Mouse (Mus musculus) bone marrow macrophage, adult 2 months (primary cell): ENCODE data around the gene Sugt1. TPM values are rescaled to one million over a fixed set of nuclear protein-coding genes. Genes with fewer than 3 reads are reported as not detected.

ENCODE experiments used
- H3K27ac ChIP-seq: 2 replicates; pipeline ENCODE4 v1.5.1; 2012; ENCODE audit warnings: low read depth, low read length; ENCODE audit not compliant: insufficient read depth
- H3K4me1 ChIP-seq: 2 replicates; pipeline ENCODE4 v1.6.1; 2012; ENCODE audit warnings: low read length; ENCODE audit not compliant: control insufficient read depth, insufficient read depth
- H3K4me3 ChIP-seq: 2 replicates; pipeline ENCODE4 v1.5.1; 2012; ENCODE audit warnings: mild to moderate bottlenecking, low read length, moderate library complexity; ENCODE audit not compliant: insufficient read depth
- CTCF ChIP-seq: IDR thresholded peaks from 2 replicates; pipeline ENCODE4 v1.5.1; 2012; ENCODE audit warnings: low read depth, mild to moderate bottlenecking, low read length, moderate library complexity
- POLR2A ChIP-seq: IDR thresholded peaks from 2 replicates; pipeline ENCODE4 v1.6.1; 2012; ENCODE audit warnings: mild to moderate bottlenecking, low read depth, low read length, borderline replicate concordance
- polyA plus RNA-seq: library from polyadenylated mRNA; stranded (reverse); fragments of >200 nt; gene quantifications from 2 replicates; pipeline ENCODE4 v1.2.4, GENCODE M21; 2012; ENCODE audit not compliant: missing spikeins, insufficient read depth, insufficient read length

Gene Sugt1
- polyA plus RNA-seq, 1 experiment = 179 TPM

DNA sequence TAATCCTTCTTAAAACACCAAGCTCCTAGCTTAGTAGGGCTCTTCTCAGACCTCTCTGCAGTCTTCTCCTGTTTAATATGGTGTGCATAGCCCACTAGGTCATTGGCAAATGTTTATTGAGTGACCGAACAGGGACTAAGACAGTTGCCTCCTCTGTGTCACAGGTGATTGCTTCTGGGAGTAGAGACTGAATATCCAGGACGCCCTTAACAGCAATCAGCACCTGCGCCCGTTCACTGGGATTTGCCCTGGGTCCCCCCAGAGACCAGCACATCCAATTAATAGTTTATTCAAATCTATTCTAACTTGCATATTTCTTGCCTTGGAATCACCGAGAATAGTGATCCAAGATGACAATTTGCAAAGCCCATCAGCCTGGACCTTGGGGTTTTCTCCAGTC is 85.1 kb downstream of the Sugt1 start:
- no peak for TF ChIP-seq CTCF
- no peak for TF ChIP-seq POLR2A
- Histone ChIP-seq H3K27ac (no peak overlapping the region), H3K4me3 (no peak overlapping the region), H3K4me1 (no peaks in the 10 kb centered on the region)

GRCm38 (mm10) chr14:79673083-79674013 is 85.9 kb downstream of the Sugt1 start:
- TF ChIP-seq POLR2A = no peak
- no peak for TF ChIP-seq CTCF

GRCm38 (mm10) chr14:79677108-79677753 is 89.7 kb downstream of the Sugt1 start:
- TF ChIP-seq CTCF = no peak
- no peak for TF ChIP-seq POLR2A
- no peak overlapping the region for H3K27ac ChIP-seq
- H3K4me3 ChIP-seq = no peak overlapping the region
- H3K4me1 ChIP-seq = no peaks in the 10 kb centered on the region

More at GRCm38 (mm10) chr14:79673083-79674013, 85.9 kb downstream of the Sugt1 start:
- H3K4me1 ChIP-seq = no peaks in the 10 kb centered on the region
- no peak overlapping the region for H3K27ac ChIP-seq
- H3K4me3 ChIP-seq = no peak overlapping the region

DNA sequence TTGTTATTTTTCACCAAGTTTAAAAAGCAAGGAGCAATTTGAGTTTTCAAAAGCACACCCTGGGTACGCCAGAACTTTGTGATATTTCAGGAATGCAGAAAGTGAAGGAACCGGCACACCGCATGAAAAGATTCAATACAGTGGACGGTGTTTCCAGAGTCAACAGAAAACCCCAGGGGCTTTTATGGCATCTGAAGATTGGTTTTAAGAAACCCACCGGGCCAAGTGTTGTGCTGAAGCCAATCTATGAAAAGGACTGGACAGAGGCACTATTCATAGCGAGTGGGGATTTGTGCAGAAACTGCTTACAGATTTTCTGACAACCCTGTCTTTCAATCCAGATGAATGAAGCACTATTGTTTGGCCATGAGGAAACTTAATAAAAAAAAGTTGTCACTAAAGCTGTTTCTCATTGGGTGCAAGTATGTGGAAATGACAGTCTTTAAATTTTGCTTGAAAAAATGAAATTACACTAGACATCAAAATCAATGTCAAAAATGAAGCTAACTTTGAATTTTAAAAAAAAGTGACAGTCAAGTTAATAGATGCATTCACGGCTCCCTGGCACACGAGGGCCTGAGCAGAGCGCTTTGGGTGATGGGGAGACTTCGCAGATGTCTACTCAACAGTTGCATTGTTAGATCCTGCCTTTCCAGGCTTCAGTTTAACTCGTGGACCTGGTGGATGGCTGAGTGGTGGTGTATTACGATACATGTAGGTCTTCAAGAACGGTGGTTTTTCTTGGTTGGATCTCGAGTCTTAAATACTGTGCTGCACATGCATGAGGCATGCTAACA is 90.6 kb downstream of the Sugt1 start:
- no peaks in the 10 kb centered on the region for H3K4me1 ChIP-seq
- no peak overlapping the region for H3K27ac ChIP-seq
- TF ChIP-seq CTCF (no peak), POLR2A (no peak)
- no peak overlapping the region for H3K4me3 ChIP-seq

- TF ChIP-seq POLR2A (no peak), CTCF (no peak)
Observed at GRCm38 (mm10) chr14:79680652-79681051, 93.2 kb downstream of the Sugt1 start.

More at GRCm38 (mm10) chr14:79680652-79681051, 93.2 kb downstream of the Sugt1 start:
- no peak overlapping the region for H3K27ac ChIP-seq
- no peak overlapping the region for H3K4me3 ChIP-seq
- H3K4me1 ChIP-seq = no peaks in the 10 kb centered on the region

Other genes starting within 250 kb of the Sugt1 start
- 24.1 and 25.4 TPM in 2 replicates for gene Naa16, start 196.9 kb upstream of the Sugt1 start, polyA plus RNA-seq
- gene Mtrf1, start 189.9 kb upstream of the Sugt1 start, polyA plus RNA-seq = 6.6 and 8.3 TPM in 2 replicates
- gene Kbtbd7, start 161.2 kb upstream of the Sugt1 start, polyA plus RNA-seq = 6.5 and 8.7 TPM in 2 replicates
- gene Kbtbd6, start 135.9 kb upstream of the Sugt1 start, polyA plus RNA-seq = 0.50 and 1.0 TPM in 2 replicates
- gene Elf1, start 106.5 kb upstream of the Sugt1 start, polyA plus RNA-seq = 69.9 and 74.0 TPM in 2 replicates
- 41.3 and 55.2 TPM in 2 replicates for gene Wbp4, start 106.2 kb upstream of the Sugt1 start, polyA plus RNA-seq
- not detected in 2 replicates for gene Cnmd, start 74.5 kb downstream of the Sugt1 start, polyA plus RNA-seq
- gene Pcdh8, start 183.6 kb downstream of the Sugt1 start, polyA plus RNA-seq = not detected in 2 replicates